Mouse (Mus musculus) forebrain, embryonic 13.5 days (tissue): Measurements from ENCODE around the gene Barhl1. TPM values are rescaled to one million over a fixed set of nuclear protein-coding genes. Genes with fewer than 3 reads are reported as not detected.

ENCODE experiments used
- ATAC-seq: fragments of 200-750 bp; cut with Nextera tagmentation; 2 replicates; pipeline ENCODE4 v1.8.0; 2017
- H3K27ac ChIP-seq: fragments of 300-500 bp; sonication (generic); 2 replicates; pipeline ENCODE4 v1.5.1; 2015; ENCODE audit warnings: inconsistent platforms, mild to moderate bottlenecking, moderate library complexity
- H3K27me3 ChIP-seq: fragments of 300-500 bp; sonication (generic); 2 replicates; pipeline ENCODE4 v1.6.1; 2015; ENCODE audit warnings: mild to moderate bottlenecking, inconsistent platforms
- H3K36me3 ChIP-seq: fragments of 300-500 bp; sonication (generic); 2 replicates; pipeline ENCODE4 v1.6.1; 2015; ENCODE audit warnings: mild to moderate bottlenecking, inconsistent platforms; ENCODE audit not compliant: poor library complexity, severe bottlenecking
- H3K4me1 ChIP-seq: fragments of 300-500 bp; sonication (generic); 2 replicates; pipeline ENCODE4 v1.6.1; 2015; ENCODE audit warnings: inconsistent platforms
- H3K4me2 ChIP-seq: fragments of 300-500 bp; sonication (generic); 2 replicates; pipeline ENCODE4 v1.6.1; 2015; ENCODE audit warnings: inconsistent platforms, mild to moderate bottlenecking, moderate library complexity
- H3K4me3 ChIP-seq: fragments of 300-500 bp; sonication (generic); 2 replicates; pipeline ENCODE4 v1.5.1; 2015; ENCODE audit warnings: mild to moderate bottlenecking, inconsistent platforms
- H3K9ac ChIP-seq: fragments of 300-500 bp; sonication (generic); 2 replicates; pipeline ENCODE4 v1.6.1; 2015; ENCODE audit warnings: mild to moderate bottlenecking, inconsistent platforms
- H3K9me3 ChIP-seq: fragments of 300-500 bp; sonication (generic); replicated peaks from 2 replicates; pipeline ENCODE4 v1.6.1; 2016; ENCODE audit warnings: inconsistent platforms
- WGBS: fragments of 180-500 bp; shearing (Covaris S2); methylation state at CpG from one replicate; pipeline ENCODE4 v1.1.7; 2015; 5-methylcytosine and 5-hydroxymethylcytosine counted together
- polyA plus RNA-seq: library from polyadenylated mRNA; unstranded; fragments of >200 nt; fragmentation: Nextera tagmentation; extraction: Ambion mirVana; gene quantifications from 2 replicates; pipeline ENCODE4 v1.2.1, GENCODE M21; 2015

Barhl1 gene
- polyA plus RNA-seq, 1 experiment from 2014 or later = 1.3 TPM

GRCm38 (mm10) chr2:28923912-28924311 is 7.4 kb upstream of the Barhl1 start:
- Histone ChIP-seq H3K9ac (no peak overlapping the region), H3K4me1 (no peaks in the 10 kb centered on the region), H3K27ac (no peak overlapping the region), H3K9me3 (no peaks in the 10 kb centered on the region), H3K4me2 (no peak overlapping the region), H3K4me3 (no peak overlapping the region), H3K36me3 (no peaks in the 10 kb centered on the region), H3K27me3 (peaks cover 84% of the 10 kb centered on the region)
- WGBS = 0% methylated on average over 4 of the region's 4 CpGs
- peak; percentile 67 for ATAC-seq

- Histone ChIP-seq H3K4me1 (peaks cover 16% of the 10 kb centered on the region), H3K4me2 (no peak overlapping the region), H3K9me3 (no peaks in the 10 kb centered on the region), H3K27ac (no peak overlapping the region), H3K9ac (no peak overlapping the region), H3K4me3 (no peak overlapping the region), H3K36me3 (no peaks in the 10 kb centered on the region), H3K27me3 (peaks cover 98% of the 10 kb centered on the region)
- ATAC-seq = no peak
- 0% methylated on average over 4 of the region's 4 CpGs for WGBS
Measured at GRCm38 (mm10) chr2:28919001-28919400, 2.5 kb upstream of the Barhl1 start.

DNA sequence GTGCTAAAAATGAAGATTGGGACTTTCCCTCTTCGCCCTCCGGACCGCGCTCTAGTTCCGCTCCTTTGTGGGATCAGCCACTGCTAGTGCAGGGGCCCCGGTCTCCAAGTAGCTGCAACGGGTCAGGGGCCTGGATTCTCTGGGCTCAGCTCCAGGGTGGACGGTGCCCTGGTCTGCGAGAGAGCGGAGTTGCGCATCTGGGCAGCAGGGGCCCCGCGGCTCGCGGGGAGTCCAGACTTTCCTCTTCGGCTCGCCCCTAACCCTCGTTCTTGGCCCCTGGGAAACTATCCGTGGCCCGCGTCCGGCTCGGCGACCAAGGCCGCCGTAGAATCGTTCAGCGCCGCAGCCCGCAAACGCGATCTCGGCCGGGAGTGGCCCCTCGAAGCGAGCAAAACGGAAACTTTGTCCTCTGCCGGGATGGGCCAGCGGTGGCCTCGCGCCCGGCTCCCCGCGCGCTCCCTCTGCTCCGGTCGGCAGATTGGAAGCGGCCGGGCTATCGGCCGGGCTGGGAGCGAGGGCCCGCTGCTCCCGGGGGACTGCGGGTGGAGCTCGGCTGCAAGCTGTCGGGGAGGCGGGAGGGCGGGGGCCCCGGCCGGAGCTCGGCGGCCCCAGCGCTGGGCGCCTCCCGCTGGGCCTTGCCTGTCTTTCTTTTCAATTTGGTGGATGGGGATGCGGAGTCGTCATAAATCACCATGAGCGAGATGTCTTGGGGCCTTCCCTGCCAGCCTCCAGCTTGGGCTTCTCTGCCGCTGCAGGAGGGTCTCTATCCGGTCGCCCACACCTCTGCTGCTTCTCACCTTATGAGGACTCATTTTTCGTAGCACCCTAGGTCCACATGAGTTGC is 1.3 kb upstream of the Barhl1 start:
- no peak for ATAC-seq
- H3K4me2 ChIP-seq = peak overlapping the region; percentile 32
- H3K9ac ChIP-seq = no peak overlapping the region
- peaks cover 16% of the 10 kb centered on the region for H3K4me1 ChIP-seq
- no peak overlapping the region for H3K27ac ChIP-seq
- H3K9me3 ChIP-seq = no peaks in the 10 kb centered on the region
- H3K36me3 ChIP-seq = no peaks in the 10 kb centered on the region
- H3K4me3 ChIP-seq = peak overlapping the region; percentile 12; the same call in 1 of the 2 replicates
- under 1% methylated on average over 70 of the region's 73 CpGs for WGBS
- H3K27me3 ChIP-seq = peaks cover 99% of the 10 kb centered on the region

DNA sequence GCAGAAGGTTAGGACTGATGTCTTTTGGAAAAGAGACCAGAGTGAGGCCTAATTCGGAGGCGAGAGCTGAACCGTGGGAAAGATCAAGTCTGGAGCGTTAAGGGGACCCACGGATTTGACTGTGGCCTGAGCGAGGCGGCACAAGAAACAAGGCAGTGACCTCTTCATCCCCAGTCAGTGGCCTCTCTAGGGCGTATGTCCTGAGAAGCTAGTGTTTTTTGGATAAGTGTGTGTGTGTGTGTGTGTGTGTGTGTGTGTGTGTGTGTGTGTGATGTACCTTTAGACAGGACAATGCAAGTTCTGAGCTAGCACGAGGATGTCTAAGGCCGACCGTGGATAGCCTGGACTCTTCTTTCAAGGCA is 669 bp upstream of the Barhl1 start:
- H3K4me1 ChIP-seq = peaks cover 16% of the 10 kb centered on the region
- ATAC-seq = no peak
- no peaks in the 10 kb centered on the region for H3K9me3 ChIP-seq
- no peak overlapping the region for H3K4me3 ChIP-seq
- 3% methylated on average over 8 of the region's 11 CpGs for WGBS
- H3K4me2 ChIP-seq = no peak overlapping the region
- H3K27ac ChIP-seq = no peak overlapping the region
- no peak overlapping the region for H3K9ac ChIP-seq
- no peaks in the 10 kb centered on the region for H3K36me3 ChIP-seq
- peaks cover 99% of the 10 kb centered on the region for H3K27me3 ChIP-seq

DNA sequence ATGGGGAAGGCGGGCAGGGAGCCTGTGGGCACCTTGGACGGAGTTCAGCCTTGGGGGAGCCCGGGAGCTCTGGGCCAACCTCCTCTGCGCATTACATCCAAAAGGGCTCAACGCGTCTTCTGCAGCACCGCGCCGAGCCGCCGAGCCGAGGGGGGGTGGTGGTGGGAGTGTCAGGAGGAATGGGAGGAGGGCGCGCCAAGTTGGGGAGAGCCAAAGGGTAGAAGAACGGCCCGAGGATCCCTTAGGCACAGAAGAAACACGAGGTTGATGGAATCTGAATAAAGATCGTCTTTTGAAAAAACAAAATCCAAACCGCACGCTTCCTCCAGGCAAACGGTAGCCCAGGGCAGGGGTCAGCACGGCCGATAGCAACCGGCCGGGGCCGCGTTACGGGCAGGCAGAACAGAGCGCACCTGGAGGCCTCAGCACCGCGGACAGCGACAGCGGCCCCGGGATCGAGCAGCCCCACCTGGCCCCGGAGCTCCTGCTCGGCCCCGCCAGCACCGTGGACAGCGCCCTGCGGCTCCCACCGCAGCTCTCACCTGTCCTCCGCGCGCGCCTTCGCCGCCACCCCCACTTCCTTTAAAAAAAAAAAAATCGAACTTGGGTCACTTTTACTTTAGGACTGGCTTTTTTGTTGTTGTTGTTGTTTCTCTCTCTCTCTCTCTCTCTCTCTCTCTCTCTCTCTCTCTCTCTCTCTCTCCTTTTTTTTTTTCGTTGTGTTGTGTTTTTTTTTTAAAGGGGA is 528 bp downstream of the Barhl1 start:
- Histone ChIP-seq H3K4me3 (0 out of 2 replicates have a peak overlapping the region, but pooled peaks have one; percentile 7), H3K4me1 (peaks cover 27% of the 10 kb centered on the region), H3K9me3 (no peaks in the 10 kb centered on the region), H3K9ac (no peak overlapping the region), H3K27ac (no peak overlapping the region), H3K27me3 (peaks cover 99% of the 10 kb centered on the region), H3K4me2 (no peak overlapping the region; the same call in 1 of the 2 replicates), H3K36me3 (no peaks in the 10 kb centered on the region)
- whole genome bisulfite sequencing = under 1% methylated on average over 50 of the region's 50 CpGs
- ATAC-seq = no peak

- no peaks in the 10 kb centered on the region for H3K9me3 ChIP-seq
- no peak overlapping the region for H3K4me2 ChIP-seq
- 2% methylated on average over 22 of the region's 22 CpGs for WGBS
- H3K4me3 ChIP-seq = no peak overlapping the region
- H3K4me1 ChIP-seq = peaks cover 27% of the 10 kb centered on the region
- H3K27ac ChIP-seq = no peak overlapping the region
- H3K9ac ChIP-seq = no peak overlapping the region
- peaks cover 99% of the 10 kb centered on the region for H3K27me3 ChIP-seq
- ATAC-seq = no peak
- H3K36me3 ChIP-seq = no peaks in the 10 kb centered on the region
Measured at GRCm38 (mm10) chr2:28915104-28915738, 1.2 kb downstream of the Barhl1 start.

DNA sequence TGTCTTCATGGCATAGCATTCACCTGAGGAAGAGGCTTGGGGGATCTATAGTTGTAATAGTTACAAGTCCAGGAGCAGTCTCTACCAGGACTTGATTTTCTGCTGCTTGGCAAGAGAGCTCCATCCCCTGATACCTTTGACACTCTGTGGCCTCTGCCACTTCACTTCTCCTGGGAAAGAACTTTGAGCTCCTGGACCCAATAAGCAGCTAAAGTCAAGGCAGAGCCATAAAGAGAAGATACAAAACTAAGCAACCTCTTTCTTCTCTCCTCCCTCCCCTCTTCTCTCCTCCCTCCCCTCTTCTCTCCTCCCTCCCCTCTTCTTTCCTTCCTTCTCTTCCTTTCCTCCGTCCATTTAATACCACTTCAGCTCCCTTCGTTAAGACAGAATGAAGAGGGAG is 2.3 kb downstream of the Barhl1 start:
- Histone ChIP-seq H3K27me3 (peaks cover 100% of the 10 kb centered on the region), H3K4me3 (no peak overlapping the region), H3K9me3 (no peaks in the 10 kb centered on the region), H3K36me3 (no peaks in the 10 kb centered on the region), H3K27ac (no peak overlapping the region), H3K9ac (no peak overlapping the region), H3K4me1 (peaks cover 32% of the 10 kb centered on the region), H3K4me2 (no peak overlapping the region)
- no peak for ATAC-seq
- WGBS = 0% methylated on average over 2 of the region's 2 CpGs

DNA sequence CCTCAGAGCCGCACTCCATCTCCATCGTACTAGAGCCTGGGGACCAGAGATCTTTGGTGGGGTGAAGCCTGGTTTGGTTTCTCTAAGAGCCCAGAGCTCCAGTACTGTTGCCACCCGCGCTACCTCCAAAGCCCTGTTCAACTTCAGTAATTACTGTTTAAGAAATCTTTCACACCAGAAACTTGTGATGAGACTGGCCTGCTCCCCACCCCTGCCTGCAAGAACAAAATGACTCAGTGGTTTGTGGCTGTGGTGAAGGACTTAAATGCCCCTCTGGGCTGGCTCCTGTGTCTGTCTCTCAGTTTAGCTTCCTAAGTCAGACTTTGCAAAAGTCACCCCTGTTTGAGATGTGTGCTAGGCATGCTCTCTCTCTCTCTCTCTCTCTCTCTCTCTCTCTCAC is 3.5 kb downstream of the Barhl1 start:
- WGBS = 0% methylated on average over 4 of the region's 4 CpGs
- Histone ChIP-seq H3K4me2 (no peak overlapping the region), H3K27me3 (peaks cover 100% of the 10 kb centered on the region), H3K9me3 (no peaks in the 10 kb centered on the region), H3K27ac (no peak overlapping the region), H3K9ac (no peak overlapping the region), H3K4me3 (no peak overlapping the region), H3K4me1 (peaks cover 43% of the 10 kb centered on the region), H3K36me3 (no peaks in the 10 kb centered on the region)
- no peak for ATAC-seq

DNA sequence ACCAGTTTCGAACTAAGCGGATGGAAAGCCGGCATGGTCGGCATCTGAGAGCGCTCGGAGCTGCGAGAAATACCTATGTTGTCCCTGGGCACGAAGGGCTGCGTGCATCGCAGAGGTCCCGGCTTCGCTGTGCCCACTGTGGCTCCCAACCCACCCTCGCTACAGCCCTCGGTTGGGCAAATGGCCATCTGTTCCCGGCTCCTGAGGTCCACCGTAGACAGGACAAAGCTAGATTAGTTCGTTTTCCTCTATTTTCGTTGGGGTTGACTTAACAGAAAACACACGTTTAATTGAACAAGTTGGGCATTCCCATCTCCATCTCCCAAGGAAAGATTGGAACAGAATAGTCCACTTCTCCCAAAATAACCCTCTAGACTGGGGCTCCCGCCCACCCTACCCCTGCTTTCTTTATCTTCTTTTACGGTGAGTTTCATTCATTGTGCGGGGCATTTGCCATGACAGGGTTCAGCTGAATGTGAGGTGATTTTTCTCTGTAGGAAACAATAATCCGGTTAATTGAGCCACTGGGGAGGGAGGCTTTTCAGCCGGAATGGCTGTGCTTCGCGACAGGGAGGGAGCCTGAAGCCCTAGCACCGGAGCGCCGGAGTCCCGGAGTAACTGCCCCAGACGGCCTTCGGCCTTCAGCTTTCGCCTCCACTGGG is 4.3 kb downstream of the Barhl1 start:
- Histone ChIP-seq H3K27ac (no peak overlapping the region), H3K9ac (no peak overlapping the region), H3K4me2 (peak overlapping the region; percentile 11; the same call in 1 of the 2 replicates), H3K4me1 (peaks cover 44% of the 10 kb centered on the region), H3K4me3 (no peak overlapping the region), H3K9me3 (no peaks in the 10 kb centered on the region), H3K36me3 (no peaks in the 10 kb centered on the region), H3K27me3 (peaks cover 100% of the 10 kb centered on the region)
- no peak for ATAC-seq
- WGBS = under 1% methylated on average over 33 of the region's 33 CpGs

- Histone ChIP-seq H3K27me3 (peaks cover 100% of the 10 kb centered on the region), H3K36me3 (no peaks in the 10 kb centered on the region), H3K4me3 (no peak overlapping the region), H3K4me2 (peak overlapping the region; percentile 11; the same call in 1 of the 2 replicates), H3K9me3 (no peaks in the 10 kb centered on the region), H3K4me1 (peaks cover 49% of the 10 kb centered on the region), H3K9ac (no peak overlapping the region), H3K27ac (no peak overlapping the region)
- ATAC-seq = no peak
- 1% methylated on average over 44 of the region's 44 CpGs for WGBS
Measured at GRCm38 (mm10) chr2:28911331-28912038, 5.0 kb downstream of the Barhl1 start.

DNA sequence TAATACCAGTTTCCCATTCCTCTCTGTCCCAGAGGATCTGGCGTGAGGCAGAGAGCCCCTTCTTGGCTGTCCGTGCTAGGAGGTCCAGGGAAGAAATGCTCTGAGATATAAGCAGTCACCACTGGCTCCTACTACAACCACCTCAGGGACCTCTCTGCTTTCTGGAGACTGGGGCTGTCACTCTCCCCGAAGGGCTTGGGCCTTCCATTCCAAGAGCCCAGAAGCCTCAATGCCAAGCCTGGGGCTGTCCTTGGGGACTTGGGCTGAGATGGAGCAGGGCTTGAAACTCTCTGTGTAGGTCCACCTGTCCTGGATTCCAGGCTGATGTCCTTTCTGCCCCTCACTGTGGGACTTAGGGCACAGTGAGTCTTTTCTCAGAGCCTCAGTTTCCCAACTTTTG is 5.6 kb downstream of the Barhl1 start:
- Histone ChIP-seq H3K9ac (no peak overlapping the region), H3K27ac (no peak overlapping the region), H3K4me1 (peaks cover 45% of the 10 kb centered on the region), H3K4me2 (no peak overlapping the region), H3K9me3 (no peaks in the 10 kb centered on the region), H3K27me3 (peaks cover 100% of the 10 kb centered on the region), H3K4me3 (no peak overlapping the region), H3K36me3 (no peaks in the 10 kb centered on the region)
- 2% methylated on average over 3 of the region's 3 CpGs for WGBS
- ATAC-seq = no peak
